Mouse (Mus musculus): ENCODE measurements around the gene Wwc2. TPM values are rescaled to one million over a fixed set of nuclear protein-coding genes. Genes with fewer than 3 reads are reported as not detected.

Gene Wwc2
- polyA plus RNA-seq, 1 experiment from 2014 or later, result 1.8 TPM

GRCm38 (mm10) chr8:48008936-48009335 lies 18.2 kb upstream of the Wwc2 start:
- H3K9me3 ChIP-seq (ENCODE audit: low read length), result no peaks in the 10 kb centered on the region
- no peak overlapping the region for H3K27ac ChIP-seq (ENCODE audit: low read depth)
- no peaks in the 10 kb centered on the region for H3K36me3 ChIP-seq (replicated peaks; ENCODE audit: insufficient read depth, low read length)
- H3K27me3 ChIP-seq (ENCODE audit: insufficient read depth, low read length), result no peaks in the 10 kb centered on the region
- TF ChIP-seq CTCF (IDR thresholded peaks at IDR 0.05; ENCODE audit: low read depth), result no peak
- DNase-seq (no peak), ATAC-seq (no peak)
- no peak overlapping the region for H3K4me2 ChIP-seq (ENCODE audit: low read depth, low read length)
- H3K4me1 ChIP-seq (ENCODE audit: insufficient read depth), result no peaks in the 10 kb centered on the region
- H3K4me3 ChIP-seq (ENCODE audit: low read depth, low read length), result no peak overlapping the region
- H3K9ac ChIP-seq (replicated peaks), result no peak overlapping the region
- 75% methylated on average over 8 of the region's 8 CpGs for WGBS (ENCODE audit: insufficient replicate concordance)

GRCm38 (mm10) chr8:48006869-48007268 lies 16.1 kb upstream of the Wwc2 start:
- DNase-seq, result no peak
- no peak for ATAC-seq

GRCm38 (mm10) chr8:48002551-48002950 lies 11.8 kb upstream of the Wwc2 start:
- Histone ChIP-seq H3K9me3 (ENCODE audit: low read length) (no peaks in the 10 kb centered on the region), H3K27ac (ENCODE audit: low read depth) (no peak overlapping the region), H3K4me3 (ENCODE audit: low read depth, low read length) (no peak overlapping the region), H3K4me1 (ENCODE audit: insufficient read depth) (no peaks in the 10 kb centered on the region), H3K27me3 (ENCODE audit: insufficient read depth, low read length) (no peaks in the 10 kb centered on the region), H3K36me3 (replicated peaks; ENCODE audit: insufficient read depth, low read length) (no peaks in the 10 kb centered on the region), H3K9ac (replicated peaks) (no peak overlapping the region), H3K4me2 (ENCODE audit: low read depth, low read length) (no peak overlapping the region)
- TF ChIP-seq EP300 (IDR thresholded peaks at IDR 0.05; ENCODE audit: low read depth) (no peak), CTCF (IDR thresholded peaks at IDR 0.05; ENCODE audit: low read depth) (no peak)
- DNase-seq (no peak), ATAC-seq (no peak)
- WGBS (ENCODE audit: insufficient replicate concordance), result 80% methylated on average over 8 of the region's 8 CpGs

More at GRCm38 (mm10) chr8:48006869-48007268, 16.1 kb upstream of the Wwc2 start:
- Histone ChIP-seq H3K4me3 (ENCODE audit: low read depth, low read length) (no peak overlapping the region), H3K27me3 (ENCODE audit: insufficient read depth, low read length) (no peaks in the 10 kb centered on the region), H3K27ac (ENCODE audit: low read depth) (no peak overlapping the region), H3K4me1 (ENCODE audit: insufficient read depth) (no peaks in the 10 kb centered on the region), H3K4me2 (ENCODE audit: low read depth, low read length) (no peak overlapping the region), H3K9me3 (ENCODE audit: low read length) (no peaks in the 10 kb centered on the region), H3K9ac (replicated peaks) (no peak overlapping the region), H3K36me3 (replicated peaks; ENCODE audit: insufficient read depth, low read length) (no peaks in the 10 kb centered on the region)
- TF ChIP-seq EP300 (IDR thresholded peaks at IDR 0.05; ENCODE audit: low read depth) (no peak), CTCF (IDR thresholded peaks at IDR 0.05; ENCODE audit: low read depth) (no peak)
- WGBS (ENCODE audit: insufficient replicate concordance), result 71% methylated on average over 4 of the region's 4 CpGs

GRCm38 (mm10) chr8:48001395-48001794 lies 10.7 kb upstream of the Wwc2 start:
- ATAC-seq, result no peak
- H3K36me3 ChIP-seq (replicated peaks; ENCODE audit: insufficient read depth, low read length), result no peaks in the 10 kb centered on the region
- H3K9ac ChIP-seq (replicated peaks), result no peak overlapping the region
- H3K27ac ChIP-seq (ENCODE audit: low read depth), result no peak overlapping the region
- no peak for DNase-seq
- no peak for TF ChIP-seq EP300 (IDR thresholded peaks at IDR 0.05; ENCODE audit: low read depth)
- TF ChIP-seq CTCF (IDR thresholded peaks at IDR 0.05; ENCODE audit: low read depth), result no peak
- H3K4me3 ChIP-seq (ENCODE audit: low read depth, low read length), result no peak overlapping the region
- no peaks in the 10 kb centered on the region for H3K4me1 ChIP-seq (ENCODE audit: insufficient read depth)
- WGBS (ENCODE audit: insufficient replicate concordance), result 89% methylated on average over 6 of the region's 6 CpGs
- H3K27me3 ChIP-seq (ENCODE audit: insufficient read depth, low read length), result no peaks in the 10 kb centered on the region
- no peak overlapping the region for H3K4me2 ChIP-seq (ENCODE audit: low read depth, low read length)
- H3K9me3 ChIP-seq (ENCODE audit: low read length), result no peaks in the 10 kb centered on the region

- DNase-seq, result no peak
- Histone ChIP-seq H3K4me3 (ENCODE audit: low read depth, low read length) (no peak overlapping the region), H3K4me1 (ENCODE audit: insufficient read depth) (no peaks in the 10 kb centered on the region; the same call in 1 of the 2 replicates), H3K9me3 (ENCODE audit: low read length) (no peaks in the 10 kb centered on the region), H3K27me3 (ENCODE audit: insufficient read depth, low read length) (no peaks in the 10 kb centered on the region), H3K36me3 (replicated peaks; ENCODE audit: insufficient read depth, low read length) (no peaks in the 10 kb centered on the region), H3K9ac (replicated peaks) (no peak overlapping the region), H3K27ac (ENCODE audit: low read depth) (no peak overlapping the region), H3K4me2 (ENCODE audit: low read depth, low read length) (no peak overlapping the region)
- no peak for ATAC-seq
- 67% methylated on average over 1 of the region's 1 CpGs for WGBS (ENCODE audit: insufficient replicate concordance)
- TF ChIP-seq EP300 (IDR thresholded peaks at IDR 0.05; ENCODE audit: low read depth) (no peak), CTCF (IDR thresholded peaks at IDR 0.05; ENCODE audit: low read depth) (no peak)
These were observed 6.0 kb upstream of the Wwc2 start for GRCm38 (mm10) chr8:47996712-47997111.

GRCm38 (mm10) chr8:47996126-47996525 lies 5.4 kb upstream of the Wwc2 start:
- no peak overlapping the region for H3K27ac ChIP-seq (ENCODE audit: low read depth)
- H3K4me3 ChIP-seq (ENCODE audit: low read depth, low read length), result no peak overlapping the region
- TF ChIP-seq EP300 (IDR thresholded peaks at IDR 0.05; ENCODE audit: low read depth) (no peak), CTCF (IDR thresholded peaks at IDR 0.05; ENCODE audit: low read depth) (no peak)
- H3K4me2 ChIP-seq (ENCODE audit: low read depth, low read length), result no peak overlapping the region
- no peaks in the 10 kb centered on the region; the same call in 1 of the 2 replicates for H3K4me1 ChIP-seq (ENCODE audit: insufficient read depth)
- no peaks in the 10 kb centered on the region for H3K27me3 ChIP-seq (ENCODE audit: insufficient read depth, low read length)
- ATAC-seq (no peak), DNase-seq (no peak)
- H3K9me3 ChIP-seq (ENCODE audit: low read length), result no peaks in the 10 kb centered on the region
- no peak overlapping the region for H3K9ac ChIP-seq (replicated peaks)
- WGBS (ENCODE audit: insufficient replicate concordance), result 75% methylated on average over 3 of the region's 3 CpGs
- H3K36me3 ChIP-seq (replicated peaks; ENCODE audit: insufficient read depth, low read length), result no peaks in the 10 kb centered on the region

GRCm38 (mm10) chr8:47995391-47995790 lies 4.7 kb upstream of the Wwc2 start:
- H3K9me3 ChIP-seq (ENCODE audit: low read length), result no peaks in the 10 kb centered on the region
- 81% methylated on average over 6 of the region's 6 CpGs for WGBS (ENCODE audit: insufficient replicate concordance)

More at GRCm38 (mm10) chr8:47995391-47995790, 4.7 kb upstream of the Wwc2 start:
- TF ChIP-seq EP300 (IDR thresholded peaks at IDR 0.05; ENCODE audit: low read depth) (no peak), CTCF (IDR thresholded peaks at IDR 0.05; ENCODE audit: low read depth) (no peak)
- Histone ChIP-seq H3K4me3 (ENCODE audit: low read depth, low read length) (no peak overlapping the region), H3K27ac (ENCODE audit: low read depth) (no peak overlapping the region), H3K9ac (replicated peaks) (no peak overlapping the region), H3K27me3 (ENCODE audit: insufficient read depth, low read length) (no peaks in the 10 kb centered on the region), H3K4me1 (ENCODE audit: insufficient read depth) (no peaks in the 10 kb centered on the region; the same call in 1 of the 2 replicates), H3K4me2 (ENCODE audit: low read depth, low read length) (peak overlapping the region; percentile 45; the same call in 1 of the 2 replicates), H3K36me3 (replicated peaks; ENCODE audit: insufficient read depth, low read length) (no peaks in the 10 kb centered on the region)
- DNase-seq (no peak), ATAC-seq (no peak)

Data from liver, postnatal 0 days (tissue).